Mouse (Mus musculus) forebrain, embryonic 16.5 days (tissue): ENCODE measurements around the gene Hcn4. TPM values are rescaled to one million over a fixed set of nuclear protein-coding genes. Genes with fewer than 3 reads are reported as not detected.

Experiments used
- ATAC-seq: fragments of 200-750 bp; cut with Nextera tagmentation; 2 replicates; pipeline ENCODE4 v1.8.0; 2017; ENCODE audit warnings: mild to moderate bottlenecking, moderate library complexity
- H3K27ac ChIP-seq: fragments of 300-500 bp; sonication (generic); 2 replicates; pipeline ENCODE4 v1.5.1; 2014; ENCODE audit warnings: low read length, control low read depth
- H3K27me3 ChIP-seq: fragments of 300-500 bp; sonication (generic); replicated peaks from 2 replicates; pipeline ENCODE4 v1.6.1; 2014; ENCODE audit warnings: low read length; ENCODE audit not compliant: control insufficient read depth, insufficient read depth
- H3K36me3 ChIP-seq: fragments of 300-500 bp; sonication (generic); 2 replicates; pipeline ENCODE4 v1.6.1; 2014; ENCODE audit not compliant: control insufficient read depth, insufficient read depth
- H3K4me1 ChIP-seq: fragments of 300-500 bp; sonication (generic); replicated peaks from 2 replicates; pipeline ENCODE4 v1.6.1; 2014; ENCODE audit warnings: low read length; ENCODE audit not compliant: control insufficient read depth, insufficient read depth
- H3K4me2 ChIP-seq: fragments of 300-500 bp; sonication (generic); 2 replicates; pipeline ENCODE4 v1.6.1; 2014; ENCODE audit warnings: mild to moderate bottlenecking, low read length, control low read depth
- H3K4me3 ChIP-seq: fragments of 300-500 bp; sonication (generic); replicated peaks from 2 replicates; pipeline ENCODE4 v1.5.1; 2014; ENCODE audit warnings: mild to moderate bottlenecking, low read length, control low read depth
- H3K9ac ChIP-seq: fragments of 300-500 bp; sonication (generic); replicated peaks from 2 replicates; pipeline ENCODE4 v1.6.1; 2014; ENCODE audit warnings: low read depth, low read length, control low read depth
- H3K9me3 ChIP-seq: fragments of 300-500 bp; sonication (generic); 2 replicates; pipeline ENCODE4 v1.6.1; 2016; ENCODE audit warnings: low read length; ENCODE audit not compliant: control insufficient read depth
- WGBS: fragments of 180-500 bp; shearing (Covaris S2); extraction: QIAGEN DNeasy Blood & Tissue Kit; methylation state at CpG from one replicate; pipeline ENCODE4 v1.1.7; 2014; 5-methylcytosine and 5-hydroxymethylcytosine counted together
- polyA plus RNA-seq: library from polyadenylated mRNA; unstranded; fragments of >200 nt; fragmentation: Nextera tagmentation; extraction: Ambion mirVana; gene quantifications from 2 replicates; pipeline ENCODE4 v1.2.1, GENCODE M21; 2015

Hcn4 gene
- polyA plus RNA-seq, 1 experiment from 2014 or later: 2.8 TPM

DNA sequence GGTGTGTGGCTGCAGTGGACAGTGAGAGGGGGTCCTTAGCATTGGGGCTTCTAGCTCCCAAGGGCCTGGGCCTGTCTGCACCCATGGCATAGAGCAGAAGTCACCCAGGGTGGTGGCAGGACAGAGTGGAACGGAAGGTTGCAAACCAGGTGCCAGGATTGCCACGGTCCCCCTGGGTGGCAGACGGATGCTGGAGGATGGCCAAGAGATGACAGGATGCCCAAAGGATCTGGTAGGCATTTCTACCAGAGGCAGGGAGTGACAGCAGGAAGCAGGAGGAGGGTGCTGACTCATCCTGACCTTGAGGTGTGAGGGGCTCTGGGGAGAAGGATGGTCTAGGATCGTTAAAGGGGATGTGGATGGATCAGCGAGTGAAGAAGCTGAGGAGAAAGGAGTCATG, 15.3 kb downstream of the Hcn4 start:
- no peaks in the 10 kb centered on the region for H3K9me3 ChIP-seq
- WGBS: 71% methylated on average over 5 of the region's 5 CpGs
- no peaks in the 10 kb centered on the region for H3K27me3 ChIP-seq
- no peak overlapping the region for H3K9ac ChIP-seq
- no peak overlapping the region for H3K27ac ChIP-seq
- no peak overlapping the region for H3K4me2 ChIP-seq
- H3K4me1 ChIP-seq: no peaks in the 10 kb centered on the region
- H3K36me3 ChIP-seq: no peaks in the 10 kb centered on the region
- no peak for ATAC-seq
- H3K4me3 ChIP-seq: no peak overlapping the region

DNA sequence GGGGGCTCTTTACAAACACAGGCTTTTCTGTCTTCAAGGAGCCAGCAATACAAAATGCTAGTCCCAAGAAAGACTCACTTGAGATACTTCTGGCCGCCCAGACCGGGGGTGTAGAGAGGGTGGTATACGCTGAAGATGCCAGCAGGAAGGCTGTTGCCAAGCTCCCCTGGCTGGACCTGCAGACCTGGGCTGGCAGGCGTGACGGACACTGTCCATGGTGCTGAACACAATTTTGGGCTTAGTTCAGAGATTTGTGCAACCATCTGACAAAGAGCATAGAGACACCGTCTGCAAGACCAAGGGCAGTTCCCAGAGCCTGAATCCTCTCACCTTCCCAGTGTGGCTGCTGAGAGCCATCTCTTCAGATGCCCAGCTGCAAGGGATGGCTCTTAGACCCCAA, 18.4 kb downstream of the Hcn4 start:
- no peak for ATAC-seq

DNA sequence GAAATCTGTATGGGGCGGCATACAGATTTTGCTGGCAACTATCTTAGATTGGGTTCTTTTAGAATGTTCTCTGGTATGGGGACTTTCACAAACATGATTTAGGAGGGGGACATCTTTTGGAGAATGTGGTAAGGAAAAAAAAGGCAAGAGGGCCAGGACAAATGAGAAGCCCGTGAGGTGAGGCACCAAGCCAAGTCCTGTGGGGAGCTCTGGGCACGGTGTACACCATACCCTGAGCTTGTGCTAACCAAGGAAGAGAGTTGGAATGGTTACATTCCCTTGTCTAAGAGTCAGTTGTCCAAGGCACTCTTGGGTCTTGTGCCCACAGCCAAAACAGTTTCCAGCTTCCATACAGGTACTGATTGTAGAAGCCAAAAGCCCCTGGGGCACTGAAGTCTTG, 21.4 kb downstream of the Hcn4 start:
- H3K36me3 ChIP-seq: peaks cover 5% of the 10 kb centered on the region; the same call in 1 of the 2 replicates
- H3K27me3 ChIP-seq: no peaks in the 10 kb centered on the region
- H3K27ac ChIP-seq: no peak overlapping the region
- peaks cover 3% of the 10 kb centered on the region for H3K4me1 ChIP-seq
- no peaks in the 10 kb centered on the region for H3K9me3 ChIP-seq
- 75% methylated on average over 3 of the region's 3 CpGs for WGBS
- no peak overlapping the region for H3K9ac ChIP-seq
- H3K4me2 ChIP-seq: no peak overlapping the region
- no peak overlapping the region for H3K4me3 ChIP-seq
- ATAC-seq: no peak

More for the DNA sequence above, 18.4 kb downstream of the Hcn4 start:
- H3K27me3 ChIP-seq: no peaks in the 10 kb centered on the region
- no peaks in the 10 kb centered on the region for H3K9me3 ChIP-seq
- no peak overlapping the region for H3K4me2 ChIP-seq
- H3K27ac ChIP-seq: no peak overlapping the region
- 25% methylated on average over 6 of the region's 6 CpGs for WGBS
- H3K4me1 ChIP-seq: no peaks in the 10 kb centered on the region
- H3K36me3 ChIP-seq: peaks cover 5% of the 10 kb centered on the region; the same call in 1 of the 2 replicates
- H3K9ac ChIP-seq: no peak overlapping the region
- no peak overlapping the region for H3K4me3 ChIP-seq

DNA sequence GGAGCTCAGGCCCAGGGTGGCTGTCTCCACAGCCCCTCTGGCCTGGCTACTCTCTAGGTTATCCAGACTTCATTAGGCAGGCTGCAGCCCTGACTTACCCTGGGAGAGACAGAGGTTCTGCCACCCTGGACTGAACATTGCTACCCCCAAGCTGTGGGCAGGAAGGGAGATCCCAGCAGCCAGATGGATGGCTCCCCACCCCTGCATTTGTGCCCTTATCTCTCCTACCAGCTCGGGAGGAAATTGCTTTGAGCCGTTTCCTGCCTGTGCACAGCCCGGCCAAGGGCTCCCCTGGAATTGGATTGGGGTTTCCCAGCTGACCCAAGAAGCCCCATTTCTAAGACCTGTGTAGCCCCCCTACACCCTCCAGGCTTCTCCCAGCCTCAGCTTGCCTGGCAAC, 23.8 kb downstream of the Hcn4 start:
- H3K9me3 ChIP-seq: no peaks in the 10 kb centered on the region
- H3K4me2 ChIP-seq: no peak overlapping the region
- no peak for ATAC-seq
- H3K27ac ChIP-seq: no peak overlapping the region
- H3K4me1 ChIP-seq: peaks cover 7% of the 10 kb centered on the region
- no peak overlapping the region for H3K4me3 ChIP-seq
- peaks cover 5% of the 10 kb centered on the region; the same call in 1 of the 2 replicates for H3K36me3 ChIP-seq
- H3K27me3 ChIP-seq: no peaks in the 10 kb centered on the region
- no peak overlapping the region for H3K9ac ChIP-seq
- 77% methylated on average over 3 of the region's 3 CpGs for WGBS

DNA sequence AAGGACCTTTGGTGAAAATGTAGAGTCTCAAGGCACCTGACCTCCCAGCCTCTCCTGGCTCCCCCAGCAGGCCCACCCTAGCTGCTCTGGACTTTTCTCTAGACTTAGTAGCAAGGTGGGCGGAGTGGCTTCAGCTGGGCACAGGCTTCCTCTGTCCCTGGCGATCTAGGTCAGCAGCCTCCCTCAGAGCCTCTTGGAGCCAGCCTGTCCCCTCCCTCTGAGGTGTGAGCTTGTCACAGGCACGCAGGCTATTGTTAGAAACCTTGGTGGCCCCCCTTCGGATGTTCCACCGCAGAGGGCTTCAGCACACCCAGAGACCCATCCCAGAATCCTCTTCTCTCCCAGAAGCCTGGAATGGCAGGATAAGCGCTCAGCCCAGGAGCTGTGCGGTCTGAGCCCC, 24.5 kb downstream of the Hcn4 start:
- Histone ChIP-seq H3K9ac (no peak overlapping the region), H3K27ac (no peak overlapping the region), H3K27me3 (no peaks in the 10 kb centered on the region), H3K4me1 (peaks cover 7% of the 10 kb centered on the region), H3K36me3 (peaks cover 5% of the 10 kb centered on the region; the same call in 1 of the 2 replicates), H3K4me2 (no peak overlapping the region), H3K4me3 (no peak overlapping the region), H3K9me3 (no peaks in the 10 kb centered on the region)
- no peak for ATAC-seq
- 76% methylated on average over 7 of the region's 7 CpGs for WGBS

DNA sequence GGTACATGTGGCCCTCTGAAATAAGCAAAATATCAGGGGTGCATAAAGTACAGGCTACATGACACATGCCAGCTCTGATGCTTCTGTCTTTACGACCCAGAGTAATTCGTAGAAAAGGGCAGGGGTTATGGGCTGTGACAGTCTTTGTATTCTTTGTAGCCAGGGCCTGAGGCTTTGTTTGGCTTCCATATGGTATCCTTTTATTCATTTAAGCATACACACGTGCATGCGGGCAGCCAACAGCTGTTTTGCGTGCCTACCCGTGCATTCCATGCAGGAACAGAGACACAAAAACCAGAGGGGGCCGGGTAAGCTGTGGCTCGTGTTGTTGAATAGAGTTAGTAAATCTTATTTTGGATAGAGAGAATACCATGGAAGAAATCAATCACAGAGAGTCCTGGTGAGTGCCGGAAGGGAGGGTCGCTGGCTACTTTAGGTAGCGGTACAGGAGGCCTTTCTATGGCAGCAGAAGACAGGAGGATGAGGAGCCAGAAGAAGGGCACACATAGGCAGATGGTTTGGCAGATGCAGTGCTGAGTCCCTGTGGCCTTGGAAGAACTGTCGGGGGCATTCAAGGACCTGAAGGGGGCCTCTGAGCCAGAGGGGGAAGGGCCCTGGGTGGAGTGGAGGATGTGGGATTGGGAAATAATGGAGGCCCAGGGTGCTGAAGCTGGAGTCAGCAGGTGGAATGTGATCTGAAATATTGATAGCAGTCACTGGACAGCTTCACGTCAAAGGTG, 26.5 kb downstream of the Hcn4 start:
- Histone ChIP-seq H3K4me1 (peaks cover 7% of the 10 kb centered on the region), H3K36me3 (peaks cover 4% of the 10 kb centered on the region; the same call in 1 of the 2 replicates), H3K27ac (no peak overlapping the region), H3K27me3 (no peaks in the 10 kb centered on the region), H3K9ac (no peak overlapping the region), H3K4me3 (no peak overlapping the region), H3K4me2 (no peak overlapping the region), H3K9me3 (no peaks in the 10 kb centered on the region)
- whole genome bisulfite sequencing: 32% methylated on average over 13 of the region's 13 CpGs
- ATAC-seq: no peak

DNA sequence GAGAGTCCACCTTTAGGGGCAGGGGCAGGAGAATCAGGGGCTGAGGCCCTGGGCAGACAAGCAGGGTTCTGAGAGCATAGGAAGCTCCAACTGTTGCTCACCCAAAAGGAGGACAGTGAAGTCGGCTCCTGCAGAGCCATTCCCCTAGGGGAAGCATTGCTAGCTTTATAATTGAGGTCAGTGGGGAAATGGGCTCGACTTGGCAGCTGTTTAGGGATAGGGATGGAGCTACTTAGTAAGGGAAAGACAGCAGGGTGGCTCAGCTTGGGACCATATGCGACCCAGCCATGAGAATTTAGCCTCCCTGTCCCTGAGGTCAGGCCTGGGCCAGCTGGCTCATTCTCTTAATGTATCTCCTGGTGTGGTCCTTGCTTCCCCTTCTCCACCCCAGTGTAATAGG, 31.7 kb downstream of the Hcn4 start:
- no peaks in the 10 kb centered on the region for H3K9me3 ChIP-seq
- H3K4me2 ChIP-seq: no peak overlapping the region
- no peak overlapping the region for H3K9ac ChIP-seq
- ATAC-seq: no peak
- no peak overlapping the region for H3K4me3 ChIP-seq
- H3K27ac ChIP-seq: no peak overlapping the region
- WGBS: 47% methylated on average over 3 of the region's 3 CpGs
- H3K36me3 ChIP-seq: no peaks in the 10 kb centered on the region; the same call in 1 of the 2 replicates
- peaks cover 1% of the 10 kb centered on the region for H3K4me1 ChIP-seq
- H3K27me3 ChIP-seq: no peaks in the 10 kb centered on the region

DNA sequence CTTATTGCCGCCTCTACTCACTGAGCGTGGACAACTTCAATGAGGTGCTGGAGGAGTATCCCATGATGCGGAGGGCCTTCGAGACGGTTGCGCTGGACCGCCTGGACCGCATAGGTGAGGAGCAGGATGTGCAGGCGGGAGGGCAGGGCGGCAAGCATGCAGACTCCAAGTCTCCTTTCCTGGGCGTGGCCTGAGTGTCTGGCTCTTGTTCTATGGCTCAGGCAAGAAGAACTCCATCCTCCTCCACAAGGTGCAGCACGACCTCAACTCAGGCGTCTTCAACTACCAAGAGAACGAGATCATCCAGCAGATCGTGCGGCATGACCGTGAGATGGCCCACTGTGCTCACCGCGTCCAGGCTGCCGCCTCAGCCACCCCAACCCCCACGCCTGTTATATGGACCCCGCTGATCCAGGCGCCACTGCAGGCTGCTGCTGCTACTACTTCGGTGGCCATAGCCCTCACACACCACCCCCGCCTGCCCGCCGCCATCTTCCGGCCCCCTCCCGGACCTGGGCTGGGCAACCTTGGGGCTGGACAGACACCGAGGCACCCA, 35.9 kb downstream of the Hcn4 start:
- ATAC-seq: no peak
- Histone ChIP-seq H3K9ac (no peak overlapping the region), H3K4me1 (peaks cover 6% of the 10 kb centered on the region; the same call in 1 of the 2 replicates), H3K27me3 (no peaks in the 10 kb centered on the region), H3K4me2 (no peak overlapping the region), H3K9me3 (no peaks in the 10 kb centered on the region), H3K36me3 (no peaks in the 10 kb centered on the region; the same call in 1 of the 2 replicates), H3K27ac (no peak overlapping the region), H3K4me3 (no peak overlapping the region)
- 38% methylated on average over 30 of the region's 30 CpGs for WGBS

DNA sequence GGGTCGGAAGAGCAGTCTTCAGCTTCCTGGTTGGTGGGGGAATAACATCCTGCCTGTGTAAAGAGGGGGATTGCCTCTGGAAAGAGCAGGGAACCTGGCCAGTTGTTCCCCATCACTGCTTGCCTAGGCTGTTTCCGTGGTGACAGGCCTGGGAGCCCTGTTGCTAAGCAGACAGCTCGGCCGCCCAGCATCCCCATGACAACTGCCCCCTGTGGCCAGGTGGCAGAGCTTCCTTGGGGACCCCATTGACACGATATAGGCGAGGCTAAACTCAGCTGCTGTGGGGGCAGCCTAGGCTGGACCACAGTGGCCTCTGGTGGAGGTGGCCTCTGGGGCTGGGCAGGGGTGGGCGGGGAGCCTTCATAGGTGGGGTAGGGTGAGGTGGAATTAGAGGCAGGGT, 40.6 kb downstream of the Hcn4 start:
- 24% methylated on average over 7 of the region's 7 CpGs for WGBS
- no peak overlapping the region for H3K4me2 ChIP-seq
- H3K27ac ChIP-seq: no peak overlapping the region

More for the DNA sequence above, 40.6 kb downstream of the Hcn4 start:
- no peaks in the 10 kb centered on the region; the same call in 1 of the 2 replicates for H3K36me3 ChIP-seq
- no peak overlapping the region for H3K9ac ChIP-seq
- peaks cover 6% of the 10 kb centered on the region; the same call in 1 of the 2 replicates for H3K4me1 ChIP-seq
- H3K27me3 ChIP-seq: no peaks in the 10 kb centered on the region
- no peak overlapping the region for H3K4me3 ChIP-seq
- no peak for ATAC-seq
- no peaks in the 10 kb centered on the region for H3K9me3 ChIP-seq
